Mouse (Mus musculus) lung, postnatal 0 days (tissue): ENCODE data around the gene Zfp654. TPM values are rescaled to one million over a fixed set of nuclear protein-coding genes. Genes with fewer than 3 reads are reported as not detected.
A peak's percentile ranks its signal among the peaks of the same experiment; 100 is the strongest.

Source experiments
- ATAC-seq: fragments of 200-750 bp; cut with Nextera tagmentation; 2 replicates; pipeline ENCODE4 v1.8.0; 2017; ENCODE audit warnings: moderate library complexity
- DNase-seq: peaks from one replicate; pipeline ENCODE4 v3.0.0-alpha.2; 2016; ENCODE audit warnings: low spot score
- H3K27ac ChIP-seq: fragments of 300-500 bp; sonication (generic); 2 replicates; pipeline ENCODE4 v1.5.1; 2014; ENCODE audit warnings: antibody characterized with exemption, mild to moderate bottlenecking, low read length, mixed read lengths
- H3K27me3 ChIP-seq: fragments of 300-500 bp; sonication (generic); replicated peaks from 2 replicates; pipeline ENCODE4 v1.6.1; 2014; ENCODE audit warnings: low read length, mixed read lengths; ENCODE audit not compliant: insufficient read depth
- H3K36me3 ChIP-seq: fragments of 300-500 bp; sonication (generic); 2 replicates; pipeline ENCODE4 v1.6.1; 2014; ENCODE audit warnings: low read length, mixed read lengths; ENCODE audit not compliant: insufficient read depth
- H3K4me1 ChIP-seq: fragments of 300-500 bp; sonication (generic); 2 replicates; pipeline ENCODE4 v1.6.1; 2014; ENCODE audit warnings: antibody characterized with exemption, low read depth, low read length, mixed read lengths; ENCODE audit not compliant: insufficient read depth
- H3K4me2 ChIP-seq: fragments of 300-500 bp; sonication (generic); replicated peaks from 2 replicates; pipeline ENCODE4 v1.6.1; 2014; ENCODE audit warnings: low read depth, mild to moderate bottlenecking, low read length, moderate library complexity, mixed read lengths
- H3K4me3 ChIP-seq: fragments of 300-500 bp; sonication (generic); 2 replicates; pipeline ENCODE4 v1.5.1; 2014; ENCODE audit warnings: low read depth, low read length
- H3K9ac ChIP-seq: fragments of 300-500 bp; sonication (generic); replicated peaks from 2 replicates; pipeline ENCODE4 v1.6.1; 2014; ENCODE audit warnings: low read depth, mild to moderate bottlenecking
- H3K9me3 ChIP-seq: fragments of 300-500 bp; sonication (generic); 2 replicates; pipeline ENCODE4 v1.6.1; 2016; ENCODE audit warnings: low read length, mixed read lengths
- CTCF ChIP-seq: IDR thresholded peaks from 2 replicates; pipeline ENCODE4 v1.5.1; 2016; ENCODE audit warnings: antibody characterized with exemption, mild to moderate bottlenecking
- EP300 ChIP-seq: IDR thresholded peaks from 2 replicates; pipeline ENCODE4 v1.6.1; 2016; ENCODE audit warnings: antibody characterized with exemption, mild to moderate bottlenecking, control low read depth
- WGBS: fragments of 180-500 bp; shearing (Covaris S2); extraction: QIAGEN DNeasy Blood & Tissue Kit; methylation state at CpG from one replicate; pipeline ENCODE4 v1.1.7; 2014; 5-methylcytosine and 5-hydroxymethylcytosine counted together
- polyA plus RNA-seq: library from polyadenylated mRNA; unstranded; fragments of >200 nt; fragmentation: Nextera tagmentation; extraction: Ambion mirVana; gene quantifications from 2 replicates; pipeline ENCODE4 v1.2.1, GENCODE M21; 2015

Gene Zfp654
- polyA plus RNA-seq, 1 experiment from 2014 or later = 3.7 TPM

DNA sequence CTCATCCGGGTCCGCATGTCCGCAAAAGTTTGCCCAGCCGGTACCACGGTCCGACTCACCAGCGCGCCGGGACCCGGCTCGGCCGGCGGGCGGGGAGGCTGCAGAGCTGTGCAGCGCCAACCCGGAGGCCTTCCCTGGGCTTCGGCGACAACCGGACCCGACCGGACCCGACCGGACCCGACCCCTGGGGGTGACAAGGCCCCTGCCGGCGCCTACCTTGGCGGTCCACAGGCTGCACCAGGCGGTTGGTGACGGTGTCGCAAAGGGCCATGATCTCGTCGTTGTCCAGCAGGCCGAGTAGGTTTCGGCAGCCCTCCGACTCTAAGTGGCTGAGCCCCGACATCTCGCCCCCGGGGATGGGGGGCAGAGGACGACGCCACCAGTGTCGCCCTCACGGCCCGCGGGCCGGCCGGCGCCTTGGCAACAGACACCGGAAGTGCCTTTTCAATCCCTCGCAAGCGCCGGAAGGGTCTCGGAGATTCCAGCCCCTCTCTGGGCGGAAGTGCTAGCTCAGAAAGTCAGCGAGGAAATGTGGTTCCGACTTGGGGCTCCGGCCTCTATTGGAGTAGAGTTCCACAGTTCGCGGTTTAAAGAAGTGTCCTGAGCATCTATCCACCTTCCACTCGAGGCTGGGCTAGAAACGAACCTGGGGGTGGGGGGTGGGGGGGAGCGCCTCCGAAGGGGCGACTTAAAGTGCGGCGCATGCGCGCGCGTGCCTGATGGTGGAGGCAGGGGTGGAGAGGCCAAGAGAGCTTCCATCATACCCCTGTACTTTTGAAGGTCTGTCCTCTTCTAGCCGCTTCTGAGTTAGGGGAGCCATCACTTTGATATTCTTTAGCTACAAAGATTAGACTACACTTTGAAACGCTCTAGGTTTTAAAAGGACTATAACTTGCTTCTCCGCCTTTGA is 80.7 kb downstream of the Zfp654 start, which contains the start of gene 4930453N24Rik:
Gene 4930453N24Rik, minus strand, starts transcription at position 641 of the 910 bp plus-strand sequence.
- peak; percentile 95 for DNase-seq
- TF ChIP-seq CTCF = no peak
- TF ChIP-seq EP300 = no peak; the same call in 1 of the 2 replicates
- ATAC-seq = peak; percentile 96
- 2% methylated on average over 71 of the region's 72 CpGs for WGBS
- Histone ChIP-seq H3K4me1 (no peaks in the 10 kb centered on the region; the same call in 1 of the 2 replicates), H3K4me3 (peak within 1 kb of the TSS; percentile 89), H3K27ac (peak within 1 kb of the TSS; percentile 91), H3K9me3 (no peaks in the 10 kb centered on the region), H3K27me3 (no peaks in the 10 kb centered on the region), H3K36me3 (no peaks in the 10 kb centered on the region; the same call in 1 of the 2 replicates), H3K9ac (peak within 1 kb of the TSS; percentile 93), H3K4me2 (peak within 1 kb of the TSS; percentile 59)

DNA sequence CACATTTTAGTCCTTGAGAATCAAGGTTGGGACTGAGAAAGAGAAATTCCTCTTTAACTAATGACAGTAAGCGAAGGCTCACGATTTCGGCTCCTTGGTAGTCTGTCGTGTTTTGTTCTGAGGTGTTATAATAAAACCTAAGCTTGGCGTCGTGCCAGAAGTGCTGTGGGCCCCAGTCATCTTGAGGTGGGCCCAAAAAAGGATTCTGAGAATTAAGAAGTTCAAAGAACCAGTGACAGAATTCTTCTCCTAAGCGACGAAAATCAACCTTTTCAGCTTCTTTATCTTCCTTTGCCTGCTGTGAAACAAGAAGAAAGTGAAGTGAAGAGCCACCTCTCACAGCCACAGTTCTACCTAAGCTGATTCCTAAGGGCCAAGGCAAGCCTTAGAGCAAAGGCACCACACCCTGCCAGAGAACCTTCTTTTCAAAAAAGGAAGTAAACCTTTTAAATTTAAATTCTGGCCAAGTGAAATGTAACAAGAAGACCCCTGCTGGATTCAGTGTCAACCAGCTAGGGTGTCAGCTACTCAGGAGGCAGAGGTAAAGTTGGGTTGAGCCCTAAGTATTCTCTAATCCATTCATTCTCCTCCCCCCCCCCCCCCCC is 84.7 kb downstream of the Zfp654 start:
- DNase-seq (no peak), ATAC-seq (no peak)
- Histone ChIP-seq H3K4me2 (no peak overlapping the region), H3K9me3 (peaks cover 11% of the 10 kb centered on the region; the same call in 1 of the 2 replicates), H3K4me1 (no peaks in the 10 kb centered on the region; the same call in 1 of the 2 replicates), H3K27me3 (no peaks in the 10 kb centered on the region), H3K27ac (no peak overlapping the region), H3K36me3 (peaks cover 12% of the 10 kb centered on the region; the same call in 1 of the 2 replicates), H3K4me3 (no peak overlapping the region), H3K9ac (no peak overlapping the region)
- TF ChIP-seq CTCF = no peak
- TF ChIP-seq EP300 = no peak
- whole genome bisulfite sequencing = 91% methylated on average over 8 of the region's 8 CpGs

DNA sequence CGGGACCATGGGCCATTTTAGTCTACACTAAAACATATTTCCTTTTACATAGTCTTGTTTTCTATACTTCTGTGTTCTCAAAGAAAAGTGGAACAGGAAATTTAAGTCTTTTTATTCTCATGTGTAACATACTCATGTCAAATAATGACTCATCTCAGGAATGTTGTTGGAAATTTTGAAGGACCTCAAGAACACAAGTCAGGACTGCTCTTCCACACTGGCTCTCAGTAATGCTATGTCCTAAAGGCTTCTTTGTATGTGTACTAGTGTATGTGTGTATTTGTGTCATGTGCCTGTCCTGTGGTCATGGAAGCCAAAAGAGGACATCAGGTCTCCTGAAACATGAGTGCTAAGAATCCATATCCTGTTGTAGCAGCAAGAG is 92.2 kb downstream of the Zfp654 start:
- Histone ChIP-seq H3K9me3 (peaks cover 11% of the 10 kb centered on the region; the same call in 1 of the 2 replicates), H3K4me2 (no peak overlapping the region), H3K27me3 (no peaks in the 10 kb centered on the region), H3K9ac (no peak overlapping the region), H3K27ac (peak overlapping the region; percentile 58), H3K36me3 (peaks cover 12% of the 10 kb centered on the region; the same call in 1 of the 2 replicates), H3K4me1 (no peaks in the 10 kb centered on the region), H3K4me3 (no peak overlapping the region)
- ATAC-seq = peak; percentile 65
- peak; percentile 73 for DNase-seq
- peak; percentile 37 for TF ChIP-seq EP300
- no peak for TF ChIP-seq CTCF
- 38% methylated on average over 1 of the region's 1 CpGs for WGBS

DNA sequence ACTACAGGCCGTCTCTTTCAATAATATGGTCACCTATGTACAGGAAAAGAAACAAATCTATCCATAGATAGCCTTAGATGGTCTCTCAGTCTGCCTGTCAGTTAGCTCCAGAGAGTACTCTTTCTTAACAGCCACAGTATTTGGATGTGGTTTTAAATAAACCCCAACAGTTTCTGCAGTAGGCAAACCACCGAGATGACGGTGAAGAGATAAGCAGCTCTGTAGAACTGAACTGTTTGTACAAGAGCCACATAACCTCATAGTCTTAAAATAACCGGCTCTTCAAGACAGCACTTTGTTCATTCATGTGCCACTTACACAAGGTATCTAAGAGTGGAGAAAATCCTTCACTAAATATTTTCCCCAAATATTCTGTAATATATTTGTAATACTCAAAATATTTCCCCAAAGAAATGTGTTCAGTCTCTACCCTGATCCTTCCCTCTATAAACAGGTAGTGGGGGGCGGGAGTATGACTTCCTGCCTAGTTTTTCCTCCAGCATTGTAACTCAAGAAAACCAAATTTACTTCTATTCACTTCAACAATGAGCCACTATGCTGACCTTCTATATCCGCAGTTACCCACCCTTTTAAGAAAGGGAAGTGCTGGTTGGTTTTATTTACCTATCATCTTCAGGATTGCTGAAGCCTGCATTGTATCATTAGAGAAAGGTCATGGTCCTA is 92.7 kb downstream of the Zfp654 start:
- Histone ChIP-seq H3K9ac (no peak overlapping the region), H3K9me3 (peaks cover 11% of the 10 kb centered on the region; the same call in 1 of the 2 replicates), H3K4me1 (no peaks in the 10 kb centered on the region), H3K4me2 (no peak overlapping the region), H3K36me3 (peaks cover 12% of the 10 kb centered on the region; the same call in 1 of the 2 replicates), H3K4me3 (no peak overlapping the region), H3K27ac (peak overlapping the region; percentile 58), H3K27me3 (no peaks in the 10 kb centered on the region)
- 28% methylated on average over 6 of the region's 6 CpGs for WGBS
- DNase-seq (peak; percentile 81), ATAC-seq (peak; percentile 69)
- TF ChIP-seq EP300 (peak; percentile 65; the same call in 1 of the 2 replicates), CTCF (no peak)

DNA sequence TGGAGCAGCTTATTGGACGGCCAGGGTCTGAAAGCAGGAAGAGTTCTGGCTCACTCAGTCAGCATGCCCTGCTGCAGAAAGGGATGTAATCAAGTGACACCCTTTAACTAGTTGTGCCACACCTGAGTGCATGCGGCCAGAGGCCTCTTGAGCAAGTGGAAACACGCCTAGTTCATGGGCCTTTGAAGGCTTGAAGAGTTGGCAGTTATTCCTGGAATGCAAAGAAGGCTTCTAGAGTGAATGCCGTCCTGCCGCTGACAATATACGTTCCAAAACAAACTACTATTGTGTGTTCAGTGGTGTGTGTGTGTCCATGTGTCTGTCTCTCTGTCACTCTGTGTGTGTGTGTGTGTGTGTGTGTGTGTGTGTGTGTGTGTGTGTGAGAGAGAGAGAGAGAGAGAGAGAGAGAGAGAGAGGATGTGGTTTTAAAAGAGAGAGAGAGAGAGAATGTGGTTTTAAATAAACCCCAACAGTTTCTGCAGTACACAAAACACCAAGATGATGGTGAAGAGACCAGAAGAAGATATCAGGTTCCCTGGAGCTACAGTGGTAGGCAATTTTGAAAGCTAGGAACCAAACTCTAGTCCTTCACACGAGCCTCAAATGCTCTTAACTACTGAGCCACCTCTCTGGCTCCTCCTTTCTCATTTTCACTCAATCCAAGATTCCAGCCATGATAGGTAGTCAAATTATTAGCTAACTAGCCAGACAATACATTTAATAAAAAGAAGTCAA is 93.6 kb downstream of the Zfp654 start:
- peaks cover 4% of the 10 kb centered on the region; the same call in 1 of the 2 replicates for H3K36me3 ChIP-seq
- H3K4me2 ChIP-seq = peak overlapping the region; percentile 21; the same call in 1 of the 2 replicates
- DNase-seq (peak; percentile 85), ATAC-seq (peak; percentile 88)
- H3K4me3 ChIP-seq = no peak overlapping the region
- no peaks in the 10 kb centered on the region for H3K27me3 ChIP-seq
- no peak for TF ChIP-seq CTCF
- TF ChIP-seq EP300 = peak; percentile 90
- H3K9ac ChIP-seq = no peak overlapping the region
- H3K9me3 ChIP-seq = peaks cover 4% of the 10 kb centered on the region; the same call in 1 of the 2 replicates
- WGBS = 51% methylated on average over 7 of the region's 7 CpGs
- H3K27ac ChIP-seq = peak overlapping the region; percentile 58
- H3K4me1 ChIP-seq = no peaks in the 10 kb centered on the region
